Mouse (Mus musculus) neural tube, embryonic 11.5 days (tissue): ENCODE data around the gene Bnipl. TPM values are rescaled to one million over a fixed set of nuclear protein-coding genes. Genes with fewer than 3 reads are reported as not detected.

ENCODE experiments used
- ATAC-seq: fragments of 200-750 bp; cut with Nextera tagmentation; 2 replicates; pipeline ENCODE4 v1.8.0; 2017; ENCODE audit warnings: moderate number of reproducible peaks, mild to moderate bottlenecking, moderate TSS enrichment, moderate library complexity; ENCODE audit not compliant: insufficient read depth, low FRiP score, low TSS enrichment
- DNase-seq: peaks from one replicate; pipeline ENCODE4 v3.0.0-alpha.2; 2015; ENCODE audit warnings: low spot score
- H3K27ac ChIP-seq: fragments of 300-500 bp; sonication (generic); 2 replicates; pipeline ENCODE4 v1.5.1; 2014; ENCODE audit warnings: low read depth, mild to moderate bottlenecking, low read length
- H3K27me3 ChIP-seq: fragments of 300-500 bp; sonication (generic); 2 replicates; pipeline ENCODE4 v1.6.1; 2014; ENCODE audit warnings: mild to moderate bottlenecking, low read length, mixed read lengths; ENCODE audit not compliant: control insufficient read depth, insufficient read depth
- H3K36me3 ChIP-seq: fragments of 300-500 bp; sonication (generic); 2 replicates; pipeline ENCODE4 v1.6.1; 2014; ENCODE audit warnings: mild to moderate bottlenecking, low read length, moderate library complexity, mixed read lengths; ENCODE audit not compliant: control insufficient read depth, insufficient read depth
- H3K4me1 ChIP-seq: fragments of 300-500 bp; sonication (generic); 2 replicates; pipeline ENCODE4 v1.6.1; 2014; ENCODE audit warnings: low read length, mixed read lengths; ENCODE audit not compliant: control insufficient read depth, insufficient read depth
- H3K4me2 ChIP-seq: fragments of 300-500 bp; sonication (generic); 2 replicates; pipeline ENCODE4 v1.6.1; 2014; ENCODE audit warnings: low read depth, mild to moderate bottlenecking, moderate library complexity
- H3K4me3 ChIP-seq: fragments of 300-500 bp; sonication (generic); 2 replicates; pipeline ENCODE4 v1.5.1; 2014; ENCODE audit warnings: low read depth, low read length
- H3K9ac ChIP-seq: fragments of 300-500 bp; sonication (generic); 2 replicates; pipeline ENCODE4 v1.6.1; 2014; ENCODE audit warnings: mild to moderate bottlenecking, low read length
- H3K9me3 ChIP-seq: fragments of 300-500 bp; sonication (generic); 2 replicates; pipeline ENCODE4 v1.6.1; 2016; ENCODE audit warnings: low read length; ENCODE audit not compliant: control insufficient read depth
- WGBS: fragments of 180-500 bp; shearing (Covaris S2); extraction: QIAGEN DNeasy Blood & Tissue Kit; methylation state at CpG from one replicate; pipeline ENCODE4 v1.1.7; 2014; 5-methylcytosine and 5-hydroxymethylcytosine counted together
- polyA plus RNA-seq: library from polyadenylated mRNA; unstranded; fragments of >200 nt; fragmentation: Nextera tagmentation; extraction: Ambion mirVana; gene quantifications from 2 replicates; pipeline ENCODE4 v1.2.1, GENCODE M21; 2014

Bnipl gene
- polyA plus RNA-seq, 1 experiment from 2014 or later: 0.31 TPM

- no peak overlapping the region for H3K27ac ChIP-seq
- H3K4me3 ChIP-seq: no peak overlapping the region
- H3K27me3 ChIP-seq: no peaks in the 10 kb centered on the region
- H3K4me1 ChIP-seq: no peaks in the 10 kb centered on the region
- no peak overlapping the region for H3K4me2 ChIP-seq
- ATAC-seq: no peak
- no peak for DNase-seq
- H3K36me3 ChIP-seq: peaks cover 15% of the 10 kb centered on the region
- no peak overlapping the region for H3K9ac ChIP-seq
- H3K9me3 ChIP-seq: no peaks in the 10 kb centered on the region
- 93% methylated on average over 8 of the region's 8 CpGs for WGBS
Observed at GRCm38 (mm10) chr3:95237541-95238099, 13.4 kb downstream of the Bnipl start.

DNA sequence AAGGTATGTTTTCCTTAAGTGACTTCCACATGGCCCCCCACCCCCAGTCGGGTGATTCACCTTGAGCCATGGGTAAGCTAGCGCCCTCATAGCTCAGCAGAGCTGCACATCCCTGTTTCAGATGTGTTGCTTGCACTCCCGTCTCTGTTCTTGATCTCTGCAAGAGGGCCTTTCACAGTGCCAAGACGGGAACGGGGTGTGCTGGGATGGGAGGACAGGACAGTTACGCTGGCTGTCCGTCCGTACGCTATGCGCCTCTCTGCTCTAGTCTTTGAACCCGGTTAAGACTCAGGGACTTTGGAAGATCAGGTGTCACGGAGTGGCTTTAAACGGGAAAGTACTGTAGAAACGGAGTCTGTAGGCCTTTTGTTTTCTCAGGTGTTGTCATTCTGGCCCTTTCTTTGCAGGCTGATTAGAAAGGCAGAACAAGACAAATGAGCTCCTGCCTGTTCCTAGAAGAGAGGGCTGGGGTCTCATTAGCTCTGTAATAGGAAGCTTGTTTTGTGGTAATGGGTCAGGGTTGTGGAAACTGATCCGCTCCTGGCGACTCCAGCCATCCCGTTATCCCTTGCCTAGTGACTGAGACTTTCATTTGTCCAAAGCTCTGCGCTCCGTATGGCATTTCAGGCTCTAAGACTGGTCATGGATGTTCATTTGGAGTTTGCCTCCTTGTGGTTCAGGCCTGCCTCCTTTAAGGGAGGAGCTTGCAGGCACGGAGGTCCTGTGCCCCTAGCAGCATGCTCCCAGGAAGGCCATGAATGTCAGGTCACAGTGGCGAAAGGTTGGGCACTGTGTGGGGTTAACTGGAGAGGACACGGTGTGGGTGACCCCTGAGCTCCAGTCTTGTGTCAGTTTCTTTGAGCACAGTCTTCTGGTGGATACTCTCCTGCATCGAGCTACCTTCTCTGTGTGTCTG is 15.3 kb downstream of the Bnipl start:
- Histone ChIP-seq H3K4me2 (no peak overlapping the region), H3K27me3 (no peaks in the 10 kb centered on the region), H3K27ac (no peak overlapping the region), H3K4me3 (no peak overlapping the region), H3K9me3 (no peaks in the 10 kb centered on the region), H3K9ac (no peak overlapping the region), H3K36me3 (peaks cover 22% of the 10 kb centered on the region), H3K4me1 (peaks cover 10% of the 10 kb centered on the region)
- WGBS: 62% methylated on average over 23 of the region's 23 CpGs
- ATAC-seq (no peak), DNase-seq (no peak)

DNA sequence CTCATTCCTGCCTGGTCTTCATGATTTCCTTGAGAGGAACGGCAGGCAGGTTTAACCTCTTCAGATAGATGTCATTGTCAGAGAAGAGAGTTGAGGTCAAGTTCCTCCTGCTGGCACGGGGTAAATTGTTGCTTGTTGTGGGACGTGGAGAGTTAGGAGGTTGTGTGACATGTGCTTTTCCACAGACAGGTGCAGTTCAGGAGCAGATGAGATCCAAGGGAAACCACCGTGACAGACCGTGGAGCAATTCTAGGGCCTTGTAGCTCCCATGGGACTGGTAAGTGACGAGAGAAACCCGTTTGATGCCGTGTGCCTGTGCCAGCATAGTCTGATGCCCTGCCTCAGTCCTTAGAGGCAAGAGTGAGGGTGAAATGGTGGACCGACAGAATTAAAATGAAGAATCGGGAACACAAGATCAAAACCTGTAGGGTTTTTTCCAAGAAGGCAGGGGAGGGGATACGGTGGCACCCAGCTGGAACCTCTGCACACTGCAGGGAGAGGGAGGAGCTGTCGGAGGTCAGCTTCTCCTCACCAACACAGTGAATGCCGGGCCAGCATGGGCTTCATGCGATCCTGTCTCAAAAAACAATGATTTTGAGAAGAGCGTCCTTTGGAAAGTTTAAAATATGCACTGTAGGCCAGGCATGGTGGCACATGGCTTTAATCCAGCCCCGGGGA is 17.6 kb downstream of the Bnipl start:
- Histone ChIP-seq H3K27ac (no peak overlapping the region), H3K4me2 (no peak overlapping the region), H3K4me3 (no peak overlapping the region), H3K9ac (no peak overlapping the region), H3K27me3 (no peaks in the 10 kb centered on the region), H3K4me1 (peaks cover 11% of the 10 kb centered on the region), H3K36me3 (peaks cover 22% of the 10 kb centered on the region), H3K9me3 (no peaks in the 10 kb centered on the region)
- WGBS: 86% methylated on average over 16 of the region's 16 CpGs
- no peak for DNase-seq
- no peak for ATAC-seq

DNA sequence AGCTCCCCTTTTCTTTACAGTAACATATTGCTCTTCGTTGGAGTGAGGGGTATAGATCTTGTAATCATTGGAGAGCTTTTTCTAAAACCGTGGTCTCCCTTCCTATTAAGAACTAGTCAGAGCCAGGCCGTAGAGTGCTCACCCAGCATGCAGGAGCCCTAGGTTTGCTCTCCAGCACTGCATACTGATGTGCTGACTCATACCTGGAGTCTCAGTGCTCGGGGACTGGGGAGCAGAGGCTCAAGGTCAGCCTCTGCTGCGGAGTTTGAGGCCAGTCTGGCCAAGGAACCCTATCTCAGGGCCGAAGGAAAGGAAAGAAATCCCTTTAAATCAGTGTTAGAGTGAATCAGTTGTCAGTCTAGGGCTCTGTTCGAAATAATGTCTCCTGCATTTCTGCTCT is 18.2 kb downstream of the Bnipl start:
- WGBS: 90% methylated on average over 7 of the region's 7 CpGs
- Histone ChIP-seq H3K4me2 (no peak overlapping the region), H3K27ac (no peak overlapping the region), H3K27me3 (no peaks in the 10 kb centered on the region), H3K9ac (no peak overlapping the region), H3K36me3 (peaks cover 22% of the 10 kb centered on the region), H3K9me3 (no peaks in the 10 kb centered on the region), H3K4me3 (no peak overlapping the region), H3K4me1 (peaks cover 11% of the 10 kb centered on the region)
- ATAC-seq (no peak), DNase-seq (no peak)

GRCm38 (mm10) chr3:95231298-95232221 is 19.4 kb downstream of the Bnipl start, which contains the start of gene Mllt11:
Gene Mllt11 (minus strand): TSS chr3:95232171.
- ATAC-seq (no peak), DNase-seq (no peak)
- peak within 1 kb of the TSS; percentile 81 for H3K4me2 ChIP-seq
- peaks cover 16% of the 10 kb centered on the region for H3K4me1 ChIP-seq
- peaks cover 22% of the 10 kb centered on the region for H3K36me3 ChIP-seq
- peak within 1 kb of the TSS; percentile 67 for H3K27ac ChIP-seq
- H3K27me3 ChIP-seq: no peaks in the 10 kb centered on the region
- WGBS: 87% methylated on average over 13 of the region's 13 CpGs
- H3K9me3 ChIP-seq: no peaks in the 10 kb centered on the region
- no peak within 1 kb of the TSS for H3K4me3 ChIP-seq
- H3K9ac ChIP-seq: peak within 1 kb of the TSS; percentile 44

DNA sequence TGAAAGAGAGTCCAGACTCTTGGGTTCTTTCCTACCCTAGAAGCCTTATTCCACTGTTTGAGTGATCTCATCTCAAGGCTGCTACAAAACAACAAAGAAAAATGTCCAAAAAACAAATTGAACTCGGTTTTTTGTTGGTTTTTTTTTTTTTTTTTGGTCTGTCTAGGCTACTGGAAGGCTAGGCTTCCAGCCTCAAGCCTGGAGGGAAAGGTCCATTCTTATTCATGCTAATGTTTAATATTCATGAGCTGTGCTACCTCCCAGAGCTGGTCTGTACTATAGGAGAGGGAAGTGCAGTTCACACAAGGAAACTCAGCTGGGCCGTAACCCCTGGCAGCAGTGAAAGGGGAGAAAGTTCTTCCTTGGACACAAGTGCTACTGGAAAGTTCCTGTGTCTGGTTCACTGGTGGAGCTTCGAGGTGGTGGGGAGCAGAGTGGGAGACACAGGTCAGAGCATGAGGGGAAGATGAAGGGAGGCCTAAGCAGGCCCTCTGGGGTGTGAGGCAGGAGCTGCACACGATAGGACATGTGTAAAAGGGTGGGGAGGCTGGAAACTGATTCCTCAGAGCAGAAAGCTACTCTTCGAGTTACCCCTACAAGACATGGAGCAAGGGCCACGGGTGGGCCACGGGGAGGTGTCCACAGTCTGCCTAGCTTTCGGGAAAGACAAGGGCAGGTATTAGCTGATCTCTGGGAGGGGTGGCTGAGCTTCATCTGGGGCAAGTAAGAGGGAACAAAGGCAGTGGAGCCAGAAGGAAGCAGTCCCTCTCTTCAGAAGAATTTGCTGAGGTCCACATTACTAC is 20.3 kb downstream of the Bnipl start:
- no peaks in the 10 kb centered on the region for H3K9me3 ChIP-seq
- H3K36me3 ChIP-seq: peaks cover 22% of the 10 kb centered on the region
- peak overlapping the region; percentile 76 for H3K9ac ChIP-seq
- peak overlapping the region; percentile 81 for H3K4me2 ChIP-seq
- WGBS: 38% methylated on average over 8 of the region's 8 CpGs
- H3K4me1 ChIP-seq: peaks cover 19% of the 10 kb centered on the region
- H3K4me3 ChIP-seq: peak overlapping the region; percentile 68
- ATAC-seq (peak; percentile 31; the same call in 1 of the 2 replicates), DNase-seq (peak; percentile 36)
- H3K27me3 ChIP-seq: no peaks in the 10 kb centered on the region
- H3K27ac ChIP-seq: peak overlapping the region; percentile 67

DNA sequence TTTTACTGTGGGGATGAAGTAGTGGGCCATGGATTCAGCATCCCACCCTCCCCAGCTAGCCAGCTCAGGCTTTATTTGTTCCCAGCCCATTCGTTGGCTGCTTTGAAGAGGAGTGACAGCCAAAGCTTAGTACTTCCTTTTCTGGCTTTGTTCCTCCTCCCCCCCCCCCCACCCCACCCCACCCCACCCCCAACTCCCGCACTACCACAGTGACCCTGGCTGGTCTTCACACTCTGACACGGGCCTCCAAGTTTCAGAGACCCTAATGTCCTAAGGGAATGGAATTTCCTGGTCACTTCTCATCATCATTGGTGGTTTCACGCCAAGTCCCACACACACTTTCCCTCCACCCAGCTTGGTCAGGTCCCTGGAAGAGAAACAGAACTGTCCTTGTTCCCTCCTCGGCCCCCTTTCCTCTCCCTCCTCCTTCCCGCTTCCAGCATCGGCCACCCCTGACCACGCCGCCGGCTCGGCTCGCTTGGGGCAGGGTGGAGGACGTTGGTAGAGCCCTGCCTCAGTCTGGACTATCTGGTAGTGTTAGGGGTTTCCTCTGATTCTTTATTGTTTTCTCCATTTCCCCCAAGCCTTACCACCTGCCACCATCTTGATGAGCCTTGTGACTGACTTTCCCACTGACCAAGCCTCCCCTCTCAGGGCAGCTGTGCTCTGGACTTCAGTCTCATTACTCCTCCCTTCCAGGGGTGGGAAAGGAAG is 21.1 kb downstream of the Bnipl start:
- Histone ChIP-seq H3K9me3 (no peaks in the 10 kb centered on the region), H3K9ac (peak overlapping the region; percentile 76), H3K4me3 (peak overlapping the region; percentile 68), H3K36me3 (peaks cover 19% of the 10 kb centered on the region), H3K4me2 (peak overlapping the region; percentile 81), H3K27ac (peak overlapping the region; percentile 94), H3K4me1 (peaks cover 19% of the 10 kb centered on the region), H3K27me3 (no peaks in the 10 kb centered on the region)
- WGBS: 2% methylated on average over 13 of the region's 13 CpGs
- ATAC-seq (0 out of 2 replicates have a peak, but pooled peaks have one; percentile 6), DNase-seq (peak; percentile 57)
